Mouse (Mus musculus) liver, embryonic 13.5 days (tissue): Measurements from ENCODE around the gene Vps13d. TPM values are rescaled to one million over a fixed set of nuclear protein-coding genes. Genes with fewer than 3 reads are reported as not detected.

Experiments
- ATAC-seq: fragments of 200-750 bp; cut with Nextera tagmentation; 2 replicates; pipeline ENCODE4 v1.8.0; 2017; ENCODE audit warnings: low read depth, mild to moderate bottlenecking, moderate number of reproducible peaks, moderate library complexity
- DNase-seq: peaks from one replicate; pipeline ENCODE4 v3.0.0; 2022
- H3K27ac ChIP-seq: fragments of 300-500 bp; sonication (generic); 2 replicates; pipeline ENCODE4 v1.5.1; 2015; ENCODE audit warnings: moderate library complexity, mild to moderate bottlenecking, inconsistent platforms
- H3K27me3 ChIP-seq: fragments of 300-500 bp; sonication (generic); 2 replicates; pipeline ENCODE4 v1.6.1; 2015; ENCODE audit warnings: mild to moderate bottlenecking, inconsistent platforms
- H3K36me3 ChIP-seq: fragments of 300-500 bp; sonication (generic); 2 replicates; pipeline ENCODE4 v1.6.1; 2015; ENCODE audit warnings: mild to moderate bottlenecking, inconsistent platforms
- H3K4me1 ChIP-seq: fragments of 300-500 bp; sonication (generic); replicated peaks from 2 replicates; pipeline ENCODE4 v1.6.1; 2015; ENCODE audit warnings: inconsistent platforms
- H3K4me2 ChIP-seq: fragments of 300-500 bp; sonication (generic); 2 replicates; pipeline ENCODE4 v1.6.1; 2015; ENCODE audit warnings: inconsistent platforms, mild to moderate bottlenecking, moderate library complexity
- H3K4me3 ChIP-seq: fragments of 300-500 bp; sonication (generic); replicated peaks from 2 replicates; pipeline ENCODE4 v1.5.1; 2015; ENCODE audit warnings: mild to moderate bottlenecking, inconsistent platforms
- H3K9ac ChIP-seq: fragments of 300-500 bp; sonication (generic); 2 replicates; pipeline ENCODE4 v1.6.1; 2015; ENCODE audit warnings: mild to moderate bottlenecking, inconsistent platforms
- H3K9me3 ChIP-seq: fragments of 300-500 bp; sonication (generic); replicated peaks from 2 replicates; pipeline ENCODE4 v1.6.1; 2016; ENCODE audit warnings: inconsistent platforms
- WGBS: fragments of 180-500 bp; shearing (Covaris S2); methylation state at CpG from one replicate; pipeline ENCODE4 v1.1.7; 2015; ENCODE audit not compliant: insufficient replicate concordance; 5-methylcytosine and 5-hydroxymethylcytosine counted together
- polyA plus RNA-seq: library from polyadenylated mRNA; unstranded; fragments of >200 nt; fragmentation: Nextera tagmentation; extraction: Ambion mirVana; gene quantifications from 2 replicates; pipeline ENCODE4 v1.2.1, GENCODE M21; 2015

Gene Vps13d
- polyA plus RNA-seq, 1 experiment from 2014 or later: 3.5 TPM

- H3K9me3 ChIP-seq: no peaks in the 10 kb centered on the region
- DNase-seq (no peak), ATAC-seq (no peak)
- H3K9ac ChIP-seq: no peak overlapping the region
- WGBS: 81% methylated on average over 7 of the region's 7 CpGs
- no peak overlapping the region for H3K27ac ChIP-seq
- no peak overlapping the region for H3K4me3 ChIP-seq
- peaks cover 67% of the 10 kb centered on the region for H3K36me3 ChIP-seq
- H3K4me2 ChIP-seq: no peak overlapping the region
- H3K4me1 ChIP-seq: 0 out of 2 replicates have a peak, but pooled peaks cover 3% of the 10 kb centered on the region
- H3K27me3 ChIP-seq: no peaks in the 10 kb centered on the region
Measured at GRCm38 (mm10) chr4:145071942-145072341, 122.9 kb downstream of the Vps13d start.

DNA sequence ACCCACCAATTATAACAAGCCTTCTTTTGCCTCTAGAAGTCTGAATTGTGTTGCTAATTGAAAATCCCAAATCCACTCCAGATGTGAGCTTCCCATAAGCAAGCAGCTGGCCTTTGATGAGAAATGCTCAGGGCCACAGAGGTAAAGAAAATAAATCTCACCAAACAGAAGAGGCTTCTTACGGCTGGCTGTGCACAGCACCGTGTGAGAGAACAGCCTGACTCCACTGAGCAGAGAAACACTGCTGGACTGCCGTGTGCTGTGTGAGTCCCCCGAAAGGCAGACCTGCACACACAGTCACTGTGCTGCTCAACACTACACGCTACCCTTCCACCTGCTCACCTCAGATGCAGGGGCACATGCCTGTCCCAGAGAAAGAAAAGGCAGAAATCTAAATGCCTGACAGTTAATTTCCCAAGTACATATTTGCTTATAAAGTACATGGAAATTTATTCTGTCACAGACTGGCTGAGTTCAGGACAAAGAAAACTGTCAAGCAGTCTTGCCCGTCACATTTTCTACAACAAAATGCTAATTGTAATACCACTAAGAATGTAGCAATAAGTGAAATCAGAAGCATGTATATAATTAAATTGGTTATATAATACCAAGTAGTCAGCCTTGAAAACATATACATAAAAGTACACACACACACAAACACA lies 127.7 kb downstream of the Vps13d start:
- H3K9me3 ChIP-seq: no peaks in the 10 kb centered on the region
- no peaks in the 10 kb centered on the region for H3K27me3 ChIP-seq
- 84% methylated on average over 6 of the region's 6 CpGs for WGBS
- DNase-seq: no peak
- no peak overlapping the region for H3K9ac ChIP-seq
- no peak for ATAC-seq
- no peak overlapping the region for H3K27ac ChIP-seq
- peaks cover 80% of the 10 kb centered on the region for H3K36me3 ChIP-seq
- no peaks in the 10 kb centered on the region for H3K4me1 ChIP-seq
- H3K4me2 ChIP-seq: no peak overlapping the region
- no peak overlapping the region for H3K4me3 ChIP-seq

DNA sequence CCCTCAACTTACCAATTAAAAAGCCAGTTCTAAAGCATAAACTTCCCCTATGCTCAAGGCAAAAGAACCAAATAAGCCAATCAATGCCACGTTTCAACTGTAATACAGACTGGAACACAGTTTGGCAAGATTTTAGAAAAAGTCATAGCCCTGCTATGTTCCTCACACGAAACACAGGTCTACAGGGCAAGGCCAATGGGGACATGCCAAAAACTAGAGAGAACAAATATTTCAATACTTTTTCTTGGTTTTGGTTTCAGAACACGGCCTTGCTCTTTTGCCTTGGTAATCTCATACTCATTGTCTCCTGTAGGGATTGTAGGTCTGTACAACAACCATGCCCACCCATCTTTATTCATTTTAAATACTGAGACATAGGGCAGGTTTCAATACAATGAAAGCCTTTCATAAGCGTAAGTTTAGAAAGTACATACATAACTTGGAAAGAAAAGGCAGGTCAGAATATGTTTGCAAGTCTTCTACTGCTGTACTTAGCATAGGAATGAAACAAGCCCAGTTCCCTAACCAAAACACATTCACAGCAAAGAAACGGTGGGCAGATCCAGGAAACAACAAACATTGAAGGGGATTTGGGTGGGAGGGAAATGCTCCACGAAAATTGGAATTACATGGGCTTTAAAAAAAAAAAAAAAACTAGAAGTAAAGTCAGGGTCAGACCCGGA lies 128.3 kb downstream of the Vps13d start:
- no peak overlapping the region for H3K27ac ChIP-seq
- DNase-seq: no peak
- no peaks in the 10 kb centered on the region for H3K9me3 ChIP-seq
- no peaks in the 10 kb centered on the region for H3K4me1 ChIP-seq
- no peak overlapping the region for H3K4me2 ChIP-seq
- no peak overlapping the region for H3K9ac ChIP-seq
- H3K4me3 ChIP-seq: no peak overlapping the region
- 77% methylated on average over 7 of the region's 7 CpGs for WGBS
- ATAC-seq: no peak
- no peaks in the 10 kb centered on the region for H3K27me3 ChIP-seq
- peaks cover 81% of the 10 kb centered on the region for H3K36me3 ChIP-seq

DNA sequence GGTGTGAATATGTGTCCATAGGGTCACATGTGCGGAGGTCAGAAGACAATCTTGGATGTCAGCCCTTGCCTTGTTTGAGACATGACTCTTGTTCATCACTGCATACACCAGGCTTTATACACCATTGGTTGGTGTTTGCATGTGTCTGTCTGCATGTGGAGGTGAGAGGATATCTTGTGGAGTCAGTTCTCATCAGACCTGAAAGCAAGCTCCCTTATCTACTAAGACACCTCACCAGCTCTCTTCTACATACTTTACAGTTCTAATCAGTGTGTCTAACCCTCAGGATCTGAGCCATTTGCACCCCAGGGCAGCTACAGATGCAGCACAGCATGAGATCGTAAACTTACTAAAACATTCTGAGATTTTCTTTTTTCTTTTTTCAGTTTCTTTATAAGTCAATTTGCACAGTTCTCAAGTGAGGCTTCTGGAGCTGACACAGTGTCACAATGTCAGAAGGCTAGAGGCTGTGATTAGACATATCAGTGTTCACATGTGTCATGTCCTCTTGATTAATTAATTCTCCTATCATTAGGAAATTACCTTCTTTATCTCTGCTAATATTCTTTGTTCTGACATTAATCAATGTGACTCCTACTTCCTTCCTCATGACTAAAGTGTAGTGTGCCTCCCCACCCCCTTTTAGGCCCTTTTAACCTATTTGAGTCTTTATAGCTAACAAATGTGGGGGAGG lies 135.9 kb downstream of the Vps13d start:
- DNase-seq (no peak), ATAC-seq (peak; percentile 78)
- no peaks in the 10 kb centered on the region for H3K27me3 ChIP-seq
- H3K4me1 ChIP-seq: peaks cover 12% of the 10 kb centered on the region
- no peaks in the 10 kb centered on the region for H3K9me3 ChIP-seq
- no peak overlapping the region for H3K9ac ChIP-seq
- no peak overlapping the region for H3K4me3 ChIP-seq
- no peak overlapping the region for H3K4me2 ChIP-seq
- WGBS: 65% methylated on average over 2 of the region's 2 CpGs
- H3K27ac ChIP-seq: no peak overlapping the region
- H3K36me3 ChIP-seq: peaks cover 87% of the 10 kb centered on the region

DNA sequence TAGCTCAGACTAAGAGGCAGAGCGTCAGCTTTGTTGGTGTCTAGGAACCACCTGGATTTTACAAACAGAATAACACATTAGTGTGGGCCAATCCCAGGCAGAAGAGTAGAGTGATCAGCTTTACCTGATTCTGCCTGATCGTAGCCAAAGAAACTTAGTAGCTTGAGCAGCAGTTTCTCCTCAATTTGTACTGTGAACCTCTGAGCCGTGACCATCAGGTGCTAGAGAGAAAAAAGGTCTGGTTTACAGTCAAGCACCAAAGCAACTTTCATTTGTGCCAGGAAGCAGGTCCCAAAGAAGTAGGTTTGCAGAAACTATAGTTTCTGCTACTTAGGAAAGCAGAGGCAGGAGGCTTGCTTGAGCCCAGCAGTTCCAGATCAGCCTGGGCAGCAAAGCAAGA lies 138.5 kb downstream of the Vps13d start:
- ATAC-seq (no peak), DNase-seq (no peak)
- WGBS: 78% methylated on average over 3 of the region's 3 CpGs

GRCm38 (mm10) chr4:145055792-145056191 lies 139.0 kb downstream of the Vps13d start:
- Histone ChIP-seq H3K4me2 (no peak overlapping the region), H3K9me3 (no peaks in the 10 kb centered on the region), H3K27me3 (no peaks in the 10 kb centered on the region), H3K4me3 (no peak overlapping the region), H3K9ac (no peak overlapping the region), H3K4me1 (peaks cover 19% of the 10 kb centered on the region), H3K36me3 (peaks cover 82% of the 10 kb centered on the region), H3K27ac (no peak overlapping the region)
- ATAC-seq: no peak
- 81% methylated on average over 3 of the region's 3 CpGs for WGBS
- no peak for DNase-seq

More for the DNA sequence above, 138.5 kb downstream of the Vps13d start:
- Histone ChIP-seq H3K4me3 (no peak overlapping the region), H3K4me2 (no peak overlapping the region), H3K27me3 (no peaks in the 10 kb centered on the region), H3K36me3 (peaks cover 87% of the 10 kb centered on the region), H3K9ac (no peak overlapping the region), H3K27ac (no peak overlapping the region), H3K4me1 (peaks cover 17% of the 10 kb centered on the region), H3K9me3 (no peaks in the 10 kb centered on the region)

DNA sequence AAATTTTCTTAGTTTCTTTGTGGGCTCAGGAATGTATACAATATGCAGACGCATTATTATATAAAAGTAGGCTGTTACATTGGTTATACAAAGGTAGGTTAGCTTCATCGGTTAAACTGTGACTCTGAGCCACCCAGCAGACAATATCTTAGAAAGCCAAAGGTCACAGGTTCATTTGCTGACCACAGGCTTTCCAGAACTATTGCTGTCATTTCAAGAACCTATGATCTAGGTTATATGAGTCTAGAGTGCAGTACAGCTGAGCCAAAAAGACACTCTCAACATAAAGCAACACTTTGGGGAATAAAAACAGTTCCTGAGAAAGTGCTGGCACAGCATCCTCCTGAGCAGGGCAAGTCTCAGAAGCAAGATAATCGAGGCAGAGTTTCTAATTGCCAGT lies 140.4 kb downstream of the Vps13d start:
- H3K9me3 ChIP-seq: no peaks in the 10 kb centered on the region
- peaks cover 71% of the 10 kb centered on the region for H3K36me3 ChIP-seq
- no peak overlapping the region for H3K9ac ChIP-seq
- no peak overlapping the region for H3K4me2 ChIP-seq
- H3K4me1 ChIP-seq: peaks cover 32% of the 10 kb centered on the region
- no peak for ATAC-seq
- WGBS: 69% methylated on average over 3 of the region's 3 CpGs
- DNase-seq: no peak
- no peaks in the 10 kb centered on the region for H3K27me3 ChIP-seq
- no peak overlapping the region for H3K27ac ChIP-seq
- no peak overlapping the region for H3K4me3 ChIP-seq

DNA sequence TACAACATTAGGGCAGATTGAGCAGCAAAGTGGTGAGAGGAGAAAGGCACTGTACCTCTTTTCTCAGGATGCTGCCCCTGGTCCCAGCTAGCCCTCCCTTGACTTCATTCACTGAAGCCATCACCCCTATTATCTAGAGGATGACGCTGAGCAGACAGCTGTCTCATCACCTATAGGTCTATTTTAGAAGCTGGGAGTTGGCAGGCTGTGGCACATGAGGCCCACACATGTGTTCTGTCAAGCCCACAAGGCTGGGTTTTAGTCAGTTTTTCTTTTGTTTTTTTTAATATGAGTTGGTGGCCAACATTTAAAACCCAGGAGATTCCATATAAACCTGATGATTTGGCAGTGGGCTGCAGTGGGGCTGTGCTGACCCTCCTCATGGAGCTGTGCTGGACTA lies 142.1 kb downstream of the Vps13d start:
- ATAC-seq: no peak
- Histone ChIP-seq H3K27ac (no peak overlapping the region), H3K4me1 (peaks cover 26% of the 10 kb centered on the region), H3K9ac (no peak overlapping the region), H3K9me3 (no peaks in the 10 kb centered on the region), H3K27me3 (no peaks in the 10 kb centered on the region), H3K36me3 (peaks cover 60% of the 10 kb centered on the region), H3K4me3 (no peak overlapping the region), H3K4me2 (no peak overlapping the region)
- no peak for DNase-seq
- WGBS: 66% methylated on average over 1 of the region's 1 CpGs

GRCm38 (mm10) chr4:145052282-145052681 lies 142.5 kb downstream of the Vps13d start:
- Histone ChIP-seq H3K9ac (no peak overlapping the region), H3K27ac (no peak overlapping the region), H3K27me3 (no peaks in the 10 kb centered on the region), H3K4me3 (no peak overlapping the region), H3K4me1 (peaks cover 26% of the 10 kb centered on the region), H3K36me3 (peaks cover 56% of the 10 kb centered on the region), H3K4me2 (no peak overlapping the region), H3K9me3 (no peaks in the 10 kb centered on the region)
- DNase-seq (no peak), ATAC-seq (no peak)
- WGBS: 80% methylated on average over 3 of the region's 3 CpGs

GRCm38 (mm10) chr4:145051209-145051969 lies 143.4 kb downstream of the Vps13d start:
- DNase-seq: no peak

More at GRCm38 (mm10) chr4:145051209-145051969, 143.4 kb downstream of the Vps13d start:
- H3K4me2 ChIP-seq: no peak overlapping the region
- no peak overlapping the region for H3K4me3 ChIP-seq
- H3K27me3 ChIP-seq: no peaks in the 10 kb centered on the region
- ATAC-seq: no peak
- WGBS: 78% methylated on average over 4 of the region's 4 CpGs
- peak overlapping the region; percentile 45; the same call in 1 of the 2 replicates for H3K27ac ChIP-seq
- H3K9ac ChIP-seq: no peak overlapping the region
- H3K36me3 ChIP-seq: peaks cover 48% of the 10 kb centered on the region
- H3K9me3 ChIP-seq: no peaks in the 10 kb centered on the region
- peaks cover 26% of the 10 kb centered on the region for H3K4me1 ChIP-seq
